Mouse (Mus musculus) liver, adult 2 months (tissue): Measurements from ENCODE around the gene Gls. TPM values are rescaled to one million over a fixed set of nuclear protein-coding genes. Genes with fewer than 3 reads are reported as not detected.

Source experiments
- DNase-seq: peaks from one replicate; pipeline ENCODE4 v3.0.0-alpha.2; 2011; ENCODE audit warnings: low read depth, low spot score; ENCODE audit errors: extremely low read depth
- H3K27ac ChIP-seq: fragments of 200-500 bp; replicated peaks from 2 replicates; pipeline ENCODE4 v1.5.1; 2012; ENCODE audit warnings: low read depth, mild to moderate bottlenecking, control low read depth, inconsistent platforms, low read length; ENCODE audit not compliant: insufficient read depth
- H3K27me3 ChIP-seq: fragments of 200-500 bp; 2 replicates; pipeline ENCODE4 v1.6.1; 2012; ENCODE audit warnings: mild to moderate bottlenecking, moderate library complexity, low read length, inconsistent platforms; ENCODE audit not compliant: control insufficient read depth, insufficient read depth
- H3K36me3 ChIP-seq: fragments of 200-500 bp; 2 replicates; pipeline ENCODE4 v1.6.1; 2012; ENCODE audit warnings: low read length, inconsistent platforms; ENCODE audit not compliant: control insufficient read depth, insufficient read depth
- H3K4me1 ChIP-seq: fragments of 200-500 bp; 2 replicates; pipeline ENCODE4 v1.6.1; 2011; ENCODE audit warnings: low read length; ENCODE audit not compliant: control insufficient read depth, insufficient read depth
- H3K4me3 ChIP-seq: fragments of 200-500 bp; 2 replicates; pipeline ENCODE4 v1.5.1; 2011; ENCODE audit warnings: low read depth, mild to moderate bottlenecking, control low read depth, low read length, moderate library complexity; ENCODE audit not compliant: insufficient read depth
- H3K79me2 ChIP-seq: fragments of 200-500 bp; 2 replicates; pipeline ENCODE4 v1.6.1; 2012; ENCODE audit warnings: inconsistent platforms, mild to moderate bottlenecking, low read length, moderate library complexity; ENCODE audit not compliant: control insufficient read depth, insufficient read depth
- H3K9ac ChIP-seq: fragments of 200-500 bp; 2 replicates; pipeline ENCODE4 v1.6.1; 2012; ENCODE audit warnings: low read depth, mild to moderate bottlenecking, control low read depth, inconsistent platforms, low read length
- CTCF ChIP-seq: fragments of 200-500 bp; IDR thresholded peaks from 2 replicates; pipeline ENCODE4 v1.5.1; 2011; ENCODE audit warnings: low read depth, low read length, control low read depth
- POLR2A ChIP-seq: fragments of 200-500 bp; IDR thresholded peaks from 2 replicates; pipeline ENCODE4 v1.6.1; 2011; ENCODE audit warnings: low read length, control low read depth; ENCODE audit not compliant: insufficient read depth; ENCODE audit errors: extremely low read depth
- WGBS: fragments of 180-500 bp; shearing (Covaris S2); methylation state at CpG from one replicate; pipeline ENCODE4 v1.1.7; 2018; 5-methylcytosine and 5-hydroxymethylcytosine counted together
- polyA plus RNA-seq: library from polyadenylated mRNA; depleted of rRNA; stranded (reverse); fragments of >200 nt; gene quantifications from 2 replicates; pipeline ENCODE4 v1.2.3, GENCODE M21; 2012
- total RNA-seq: library from RNA; depleted of rRNA; stranded (reverse); fragments of >200 nt; gene quantifications from 2 replicates; pipeline ENCODE4 v1.2.3, GENCODE M21; 2014

Gls gene
- total and polyA plus RNA-seq, 2 experiments, result 1.2 to 10.5 TPM

- H3K36me3 ChIP-seq, result no peaks in the 10 kb centered on the region
- WGBS, result 97% methylated on average over 4 of the region's 4 CpGs
These were observed 27.5 kb upstream of the Gls start for GRCm38 (mm10) chr1:52260354-52261090.

GRCm38 (mm10) chr1:52258006-52258749 lies 25.1 kb upstream of the Gls start:
- no peaks in the 10 kb centered on the region for H3K79me2 ChIP-seq
- H3K4me3 ChIP-seq, result no peak overlapping the region
- H3K9ac ChIP-seq, result no peak overlapping the region
- no peaks in the 10 kb centered on the region for H3K36me3 ChIP-seq
- no peaks in the 10 kb centered on the region for H3K4me1 ChIP-seq
- 86% methylated on average over 9 of the region's 9 CpGs for WGBS
- H3K27me3 ChIP-seq, result no peaks in the 10 kb centered on the region
- no peak for DNase-seq
- H3K27ac ChIP-seq, result no peak overlapping the region
- TF ChIP-seq CTCF, result no peak
- no peak for TF ChIP-seq POLR2A

More at GRCm38 (mm10) chr1:52260354-52261090, 27.5 kb upstream of the Gls start:
- H3K27me3 ChIP-seq, result no peaks in the 10 kb centered on the region
- H3K79me2 ChIP-seq, result no peaks in the 10 kb centered on the region
- no peak overlapping the region for H3K9ac ChIP-seq
- no peaks in the 10 kb centered on the region for H3K4me1 ChIP-seq
- TF ChIP-seq CTCF (no peak), POLR2A (no peak)
- H3K27ac ChIP-seq, result no peak overlapping the region
- no peak for DNase-seq
- H3K4me3 ChIP-seq, result no peak overlapping the region

GRCm38 (mm10) chr1:52256916-52257315 lies 23.9 kb upstream of the Gls start:
- H3K4me1 ChIP-seq, result no peaks in the 10 kb centered on the region
- TF ChIP-seq CTCF, result no peak
- no peak for TF ChIP-seq POLR2A
- no peak for DNase-seq
- no peak overlapping the region for H3K27ac ChIP-seq
- H3K9ac ChIP-seq, result no peak overlapping the region
- no peak overlapping the region for H3K4me3 ChIP-seq
- H3K27me3 ChIP-seq, result no peaks in the 10 kb centered on the region
- 63% methylated on average over 4 of the region's 4 CpGs for WGBS
- H3K79me2 ChIP-seq, result no peaks in the 10 kb centered on the region
- no peaks in the 10 kb centered on the region for H3K36me3 ChIP-seq

GRCm38 (mm10) chr1:52256194-52256593 lies 23.2 kb upstream of the Gls start:
- H3K27me3 ChIP-seq, result no peaks in the 10 kb centered on the region
- 70% methylated on average over 4 of the region's 4 CpGs for WGBS
- no peak overlapping the region for H3K27ac ChIP-seq
- H3K79me2 ChIP-seq, result no peaks in the 10 kb centered on the region
- TF ChIP-seq CTCF (no peak), POLR2A (no peak)
- no peak for DNase-seq
- H3K4me3 ChIP-seq, result no peak overlapping the region
- H3K9ac ChIP-seq, result no peak overlapping the region
- no peaks in the 10 kb centered on the region for H3K36me3 ChIP-seq
- H3K4me1 ChIP-seq, result no peaks in the 10 kb centered on the region

GRCm38 (mm10) chr1:52254411-52254810 lies 21.4 kb upstream of the Gls start:
- Histone ChIP-seq H3K36me3 (no peaks in the 10 kb centered on the region), H3K4me1 (no peaks in the 10 kb centered on the region), H3K27ac (no peak overlapping the region), H3K27me3 (no peaks in the 10 kb centered on the region), H3K9ac (no peak overlapping the region), H3K79me2 (no peaks in the 10 kb centered on the region), H3K4me3 (no peak overlapping the region)
- DNase-seq, result no peak
- TF ChIP-seq CTCF (no peak), POLR2A (no peak)
- WGBS, result 87% methylated on average over 2 of the region's 2 CpGs

DNA sequence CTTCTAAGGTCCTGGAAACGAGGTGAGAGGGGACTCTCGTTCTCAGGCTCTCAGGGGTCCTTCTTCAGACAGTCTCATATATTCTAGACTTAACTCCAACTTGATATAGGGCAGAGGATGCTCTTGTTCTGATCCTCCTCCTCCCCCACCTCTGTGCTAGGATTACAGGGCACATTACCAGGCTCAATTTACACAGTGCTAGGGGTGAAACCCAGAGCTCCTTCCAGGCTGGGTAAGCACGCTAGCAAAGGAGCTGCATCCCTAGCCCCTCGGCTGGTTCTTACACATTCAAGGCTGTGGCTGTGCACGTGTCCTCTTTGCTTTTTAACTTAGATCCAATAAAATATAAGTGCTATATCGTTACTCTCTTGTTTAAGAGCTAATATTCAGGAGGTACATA lies 20.4 kb upstream of the Gls start:
- WGBS, result 71% methylated on average over 6 of the region's 6 CpGs
- no peaks in the 10 kb centered on the region for H3K27me3 ChIP-seq
- no peaks in the 10 kb centered on the region for H3K4me1 ChIP-seq
- no peak overlapping the region for H3K9ac ChIP-seq
- TF ChIP-seq CTCF, result no peak
- TF ChIP-seq POLR2A, result no peak
- no peaks in the 10 kb centered on the region for H3K36me3 ChIP-seq
- H3K79me2 ChIP-seq, result no peaks in the 10 kb centered on the region
- H3K27ac ChIP-seq, result no peak overlapping the region
- no peak overlapping the region for H3K4me3 ChIP-seq
- DNase-seq, result no peak
